8 mouse cellular contexts compared by ENCODE assay signal in the genomic region with DNA sequence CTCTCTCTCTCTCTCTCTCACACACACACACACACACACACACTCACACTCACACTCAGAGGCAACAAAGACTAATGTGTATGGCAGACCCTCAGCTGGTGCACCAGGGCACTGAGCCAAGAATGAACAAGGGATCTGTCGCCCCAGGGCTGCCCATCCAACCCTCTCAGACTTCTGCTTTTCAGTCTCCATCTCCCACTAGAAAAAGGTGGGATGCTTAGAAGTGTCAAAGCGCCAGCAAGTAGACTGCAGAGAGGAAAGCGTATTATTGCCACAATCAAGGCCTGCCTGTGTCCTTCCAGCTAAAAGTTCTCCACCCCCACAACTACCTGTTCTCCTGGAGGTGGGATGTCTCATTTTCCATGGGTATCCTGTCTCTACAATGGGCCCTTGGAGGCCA. TPM values are rescaled to one million over a fixed set of nuclear protein-coding genes. Genes with fewer than 3 reads are reported as not detected.
DNase-seq lines count a peak whose midpoint lies in the region; ATAC-seq and TF ChIP-seq lines count a peak whose summit lies in the region.

No protein-coding gene starts in this region.

- H3K9me3 ChIP-seq in heart, embryonic 12.5 days (replicated peaks): no peaks in the 10 kb centered on the region
- H3K9me3 ChIP-seq in embryonic facial prominence, embryonic 14.5 days (ENCODE audit: control insufficient read depth, low read length): no peaks in the 10 kb centered on the region
- no peaks in the 10 kb centered on the region for H3K9me3 ChIP-seq in intestine, postnatal 0 days (ENCODE audit: control insufficient read depth)

- no peak for ATAC-seq in heart, embryonic 12.5 days (ENCODE audit: insufficient number of reproducible peaks, low FRiP score)
- no peak for ATAC-seq in embryonic facial prominence, embryonic 14.5 days (ENCODE audit: low read depth)
- ATAC-seq in intestine, postnatal 0 days: no peak

- H3K4me3 ChIP-seq in heart, embryonic 12.5 days: no peak overlapping the region
- H3K4me3 ChIP-seq in C2C12 (ENCODE audit: insufficient read depth, poor library complexity, severe bottlenecking): peak overlapping the region; percentile 56
- H3K4me3 ChIP-seq in embryonic facial prominence, embryonic 14.5 days (ENCODE audit: low read depth, low read length): no peak overlapping the region; the same call in 1 of the 2 replicates
- H3K4me3 ChIP-seq in intestine, postnatal 0 days (ENCODE audit: low read depth, low read length): 0 out of 2 replicates have a peak overlapping the region, but pooled peaks have one; percentile 91

- WGBS in heart, embryonic 12.5 days: 80% methylated on average over 3 of the region's 3 CpGs
- 76% methylated on average over 3 of the region's 3 CpGs for WGBS in embryonic facial prominence, embryonic 14.5 days
- 84% methylated on average over 3 of the region's 3 CpGs for WGBS in intestine, postnatal 0 days

- DNase-seq in heart, adult 8-10 months (ENCODE audit: low spot score): no peak
- no peak for DNase-seq in embryonic facial prominence, embryonic 14.5 days (ENCODE audit: low spot score)
- no peak for DNase-seq in spleen, postnatal 14 days (ENCODE audit: low spot score in 2 of 2)
- no peak for DNase-seq in gastrocnemius, postnatal 10 days
- DNase-seq in right cerebral cortex, postnatal 4 days: no peak

- peak overlapping the region; percentile 78; the same call in 1 of the 2 replicates for H3K4me2 ChIP-seq in heart, embryonic 12.5 days
- peak overlapping the region; percentile 87 for H3K4me2 ChIP-seq in embryonic facial prominence, embryonic 14.5 days (ENCODE audit: low read depth, low read length)
- peak overlapping the region; percentile 94 for H3K4me2 ChIP-seq in intestine, postnatal 0 days (replicated peaks; ENCODE audit: low read depth)

- H3K36me3 ChIP-seq in heart, embryonic 12.5 days: no peaks in the 10 kb centered on the region
- H3K36me3 ChIP-seq in C2C12 (ENCODE audit: control insufficient read depth, insufficient read depth): no peaks in the 10 kb centered on the region
- H3K36me3 ChIP-seq in embryonic facial prominence, embryonic 14.5 days (ENCODE audit: control insufficient read depth, insufficient read depth, low read length): no peaks in the 10 kb centered on the region
- H3K36me3 ChIP-seq in intestine, postnatal 0 days (ENCODE audit: control insufficient read depth, insufficient read depth): no peaks in the 10 kb centered on the region

- peaks cover 12% of the 10 kb centered on the region for H3K79me3 ChIP-seq in C2C12 (ENCODE audit: low read depth)

- H3K9ac ChIP-seq in heart, embryonic 12.5 days: no peak overlapping the region
- H3K9ac ChIP-seq in embryonic facial prominence, embryonic 14.5 days (ENCODE audit: low read depth, low read length): no peak overlapping the region
- no peak overlapping the region for H3K9ac ChIP-seq in intestine, postnatal 0 days (ENCODE audit: low read depth, low read length)

- peak overlapping the region; percentile 9 for H3ac ChIP-seq in C2C12 (ENCODE audit: control insufficient read depth, insufficient read length, low read depth)

- peaks cover 52% of the 10 kb centered on the region for H3K4me1 ChIP-seq in heart, embryonic 12.5 days (replicated peaks)
- peaks cover 35% of the 10 kb centered on the region for H3K4me1 ChIP-seq in embryonic facial prominence, embryonic 14.5 days (ENCODE audit: control insufficient read depth, insufficient read depth, low read length)
- H3K4me1 ChIP-seq in intestine, postnatal 0 days (replicated peaks; ENCODE audit: control insufficient read depth, insufficient read depth, low read length): peaks cover 13% of the 10 kb centered on the region

- no peak overlapping the region for H3K27ac ChIP-seq in heart, embryonic 12.5 days (ENCODE audit: poor library complexity, severe bottlenecking)
- H3K27ac ChIP-seq in embryonic facial prominence, embryonic 14.5 days (replicated peaks; ENCODE audit: low read depth, low read length): no peak overlapping the region
- H3K27ac ChIP-seq in intestine, postnatal 0 days (ENCODE audit: low read depth, low read length): no peak overlapping the region

- no peaks in the 10 kb centered on the region; the same call in 1 of the 2 replicates for H3K27me3 ChIP-seq in heart, embryonic 12.5 days (replicated peaks)
- no peaks in the 10 kb centered on the region for H3K27me3 ChIP-seq in C2C12 (ENCODE audit: control insufficient read depth, insufficient read depth, insufficient read length)
- H3K27me3 ChIP-seq in embryonic facial prominence, embryonic 14.5 days (replicated peaks; ENCODE audit: control insufficient read depth, insufficient read depth, low read length): no peaks in the 10 kb centered on the region
- no peaks in the 10 kb centered on the region for H3K27me3 ChIP-seq in intestine, postnatal 0 days (replicated peaks; ENCODE audit: control insufficient read depth, insufficient read depth, low read length)

- H3K79me2 ChIP-seq in C2C12 (ENCODE audit: control insufficient read depth, insufficient read depth): peaks cover 50% of the 10 kb centered on the region

- no peak for TF ChIP-seq CTCF in C2C12 (IDR thresholded peaks at IDR 0.05; ENCODE audit: control insufficient read depth, insufficient read depth, insufficient read length)
- TF ChIP-seq CTCF in intestine, postnatal 0 days (IDR thresholded peaks at IDR 0.05; ENCODE audit: low read depth): no peak

TF ChIP-seq in C2C12, 6 proteins besides CTCF, POLR2A, EP300 and RAD21:
- no peak for TF ChIP-seq USF1 (IDR thresholded peaks at IDR 0.05; ENCODE audit: low read depth)
- no peak for TF ChIP-seq MYOG (IDR thresholded peaks at IDR 0.05; ENCODE audit: control insufficient read depth, extremely low read depth, insufficient read length)
- no peak for TF ChIP-seq FOSL1 (IDR thresholded peaks at IDR 0.05; ENCODE audit: insufficient read depth, low read length, poor library complexity, severe bottlenecking)
- no peak for TF ChIP-seq MYOD1 (IDR thresholded peaks at IDR 0.05; ENCODE audit: control insufficient read depth, insufficient read length, low read depth)
- TF ChIP-seq MAX (IDR thresholded peaks at IDR 0.05): no peak
- TF ChIP-seq CEBPB (IDR thresholded peaks at IDR 0.05; ENCODE audit: low read depth): no peak

RNA-seq across cellular contexts. Expression of a gene that starts 1.4 kb away (rescaled TPM):
- polyA plus RNA-seq in heart, embryonic 12.5 days (2016; fragmentation: Nextera tagmentation; extraction: Ambion mirVana): 76.4 and 81.2 TPM in 2 replicates
- total RNA-seq in heart, adult 8-10 months (2022): 100 to 1,000 TPM; 132 to 152 (median 141) TPM
- 159 TPM for polyA plus RNA-seq in C2C12 (2012; fragmentation: generic; extraction: Trizol)
- polyA plus RNA-seq in embryonic facial prominence, embryonic 14.5 days (2014; fragmentation: Nextera tagmentation; extraction: Ambion mirVana): 65.1 and 68.7 TPM in 2 replicates
- 105 and 117 TPM in 2 replicates for polyA plus RNA-seq in intestine, postnatal 0 days (2015; fragmentation: Nextera tagmentation; extraction: Ambion mirVana)
- 10 to 100 TPM; 49.9 to 62.0 TPM for total RNA-seq in gastrocnemius, postnatal 10 days (2021)

RNA-seq across cellular contexts. Expression of a gene that starts 27.2 kb away (rescaled TPM):
- 51.0 and 55.8 TPM in 2 replicates for polyA plus RNA-seq in heart, embryonic 12.5 days (2016; fragmentation: Nextera tagmentation; extraction: Ambion mirVana)
- total RNA-seq in heart, adult 8-10 months (2022): 100 to 1,000 TPM; 111 to 152 (median 131) TPM
- 78.6 TPM for polyA plus RNA-seq in C2C12 (2012; fragmentation: generic; extraction: Trizol)
- polyA plus RNA-seq in embryonic facial prominence, embryonic 14.5 days (2014; fragmentation: Nextera tagmentation; extraction: Ambion mirVana): 62.4 and 65.0 TPM in 2 replicates
- 108 and 111 TPM in 2 replicates for polyA plus RNA-seq in intestine, postnatal 0 days (2015; fragmentation: Nextera tagmentation; extraction: Ambion mirVana)
- 10 to 100 TPM; 15.0 to 16.2 TPM for total RNA-seq in gastrocnemius, postnatal 10 days (2021)

RNA-seq across cellular contexts. Expression of a gene that starts 34.1 kb away (rescaled TPM):
- 0.63 and 0.80 TPM in 2 replicates for polyA plus RNA-seq in heart, embryonic 12.5 days (2016; fragmentation: Nextera tagmentation; extraction: Ambion mirVana)
- total RNA-seq in heart, adult 8-10 months (2022): under 1 TPM; 0.31 to 0.78 (median 0.64) TPM
- polyA plus RNA-seq in C2C12 (2012; fragmentation: generic; extraction: Trizol): 0.25 TPM
- polyA plus RNA-seq in embryonic facial prominence, embryonic 14.5 days (2014; fragmentation: Nextera tagmentation; extraction: Ambion mirVana): 1.9 and 2.2 TPM in 2 replicates
- polyA plus RNA-seq in intestine, postnatal 0 days (2015; fragmentation: Nextera tagmentation; extraction: Ambion mirVana): 0.65 and 1.3 TPM in 2 replicates
- total RNA-seq in gastrocnemius, postnatal 10 days (2021): 1 to 10 TPM in 1 of 2 experiments, under 1 TPM in 1; 0.47 to 1.0 TPM

Comparison
In these comparisons a context has a peak if more than half of its experiments do, and no peak if none do; other contexts are left out.
1. H3K4me3 ChIP-seq: peak in C2C12 (single experiment) and intestine, postnatal 0 days (single experiment); none in heart, embryonic 12.5 days (single experiment) and embryonic facial prominence, embryonic 14.5 days (single experiment).
2. Peak in every context shown above with its lines, with median percentiles within 50 percentile points of each other: H3K4me2 ChIP-seq.